Comparison of ENCODE assay signal across 11 mouse cellular contexts in the genomic region with DNA sequence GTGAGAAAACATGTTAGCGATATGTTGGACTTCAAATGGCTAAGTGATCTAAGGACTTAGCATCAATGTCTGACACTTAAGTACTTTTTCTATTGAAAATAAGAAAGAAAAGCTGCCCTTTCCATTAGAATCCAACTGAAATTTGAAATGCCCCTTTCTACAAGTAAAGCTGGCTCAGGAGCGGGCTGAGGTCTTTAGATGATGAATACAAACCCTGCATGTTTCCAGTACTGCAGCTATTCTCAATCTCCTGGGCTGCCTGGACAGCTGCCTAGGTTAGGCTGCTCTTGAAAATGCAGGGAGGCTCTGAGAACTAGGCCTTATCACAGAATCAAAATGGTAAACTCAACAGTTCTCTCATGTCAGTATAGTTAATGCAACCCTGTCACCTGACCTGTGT. TPM values are rescaled to one million over a fixed set of nuclear protein-coding genes. Genes with fewer than 3 reads are reported as not detected.
DNase-seq lines count a peak whose midpoint lies in the region; ATAC-seq and TF ChIP-seq lines count a peak whose summit lies in the region.
"Had no signal": no experiment of that assay in that cellular context is flagged by ENCODE, and none has a peak within 500 bp of the region (broad histone marks: within the 10 kb centered on the region; RNA-seq: fewer than 3 reads in every experiment).

No protein-coding gene starts in this region.

- H3K27me3 ChIP-seq in heart, embryonic 13.5 days (replicated peaks) = no peaks in the 10 kb centered on the region
- no peaks in the 10 kb centered on the region for H3K27me3 ChIP-seq in heart, adult 2 months (ENCODE audit: control insufficient read depth, insufficient read depth, low read length)
- peaks cover under 1% of the 10 kb centered on the region; the same call in 1 of the 2 replicates for H3K27me3 ChIP-seq in neural tube, embryonic 12.5 days (replicated peaks)
- no peaks in the 10 kb centered on the region for H3K27me3 ChIP-seq in liver, embryonic 13.5 days

- H3K9me3 ChIP-seq in heart, embryonic 13.5 days = no peaks in the 10 kb centered on the region
- no peaks in the 10 kb centered on the region for H3K9me3 ChIP-seq in neural tube, embryonic 12.5 days
- H3K9me3 ChIP-seq in liver, embryonic 13.5 days (replicated peaks) = no peaks in the 10 kb centered on the region
- H3K9me3 ChIP-seq: heart, embryonic 10.5 days had no signal

- DNase-seq in heart, adult 2 months = no peak
- DNase-seq in neural tube, embryonic 10.5 days (ENCODE audit: extremely low spot score, low spot score) = no peak
- DNase-seq in liver, embryonic 13.5 days = no peak
- DNase-seq in right cerebral cortex, postnatal 14 days = no peak
- no peak for DNase-seq in frontal cortex, postnatal 10 days (ENCODE audit: low spot score in 2 of 2)
- DNase-seq: adrenal gland, postnatal 10 days; lung, postnatal 36 days had no signal

- intact Hi-C loops in heart, adult 2 months (cut with DNase I) = loop anchor here (5.0 kb wide), 2 partner anchors 148 to 208 kb away; partner anchors contain the start of gene Map3k14

- H3K36me3 ChIP-seq in heart, embryonic 13.5 days = no peaks in the 10 kb centered on the region
- H3K36me3 ChIP-seq in heart, adult 2 months (ENCODE audit: control insufficient read depth, insufficient read depth, low read length) = peaks cover 2% of the 10 kb centered on the region
- no peaks in the 10 kb centered on the region for H3K36me3 ChIP-seq in neural tube, embryonic 12.5 days
- H3K36me3 ChIP-seq in liver, embryonic 13.5 days = no peaks in the 10 kb centered on the region
- H3K36me3 ChIP-seq: heart, embryonic 10.5 days had no signal

- H3K27ac ChIP-seq in heart, embryonic 13.5 days (replicated peaks) = no peak overlapping the region
- H3K27ac ChIP-seq in heart, adult 2 months = no peak overlapping the region
- H3K27ac ChIP-seq in neural tube, embryonic 12.5 days = no peak overlapping the region
- H3K27ac ChIP-seq in liver, embryonic 13.5 days = no peak overlapping the region
- H3K27ac ChIP-seq: heart, embryonic 10.5 days had no signal

- WGBS in heart, embryonic 13.5 days = 91% methylated on average over 2 of the region's 2 CpGs
- WGBS in heart, adult 2 months = 78% methylated on average over 2 of the region's 2 CpGs
- WGBS in neural tube, embryonic 12.5 days = 93% methylated on average over 2 of the region's 2 CpGs
- WGBS in liver, embryonic 13.5 days (ENCODE audit: insufficient replicate concordance) = 93% methylated on average over 2 of the region's 2 CpGs

- no peak for TF ChIP-seq EP300 in heart, adult 2 months (IDR thresholded peaks at IDR 0.05; ENCODE audit: insufficient read depth, low read depth, low read length)

- peak overlapping the region; percentile 92; the same call in 1 of the 2 replicates for H3K9ac ChIP-seq in heart, embryonic 13.5 days
- no peak overlapping the region for H3K9ac ChIP-seq in heart, adult 2 months (ENCODE audit: low read depth, low read length)
- H3K9ac ChIP-seq in neural tube, embryonic 12.5 days = no peak overlapping the region
- peak overlapping the region; percentile 90 for H3K9ac ChIP-seq in liver, embryonic 13.5 days

- no peak for TF ChIP-seq POLR2A in heart, adult 2 months (IDR thresholded peaks at IDR 0.05; ENCODE audit: insufficient read depth, low read depth, low read length)

- H3K79me2 ChIP-seq in heart, adult 2 months (replicated peaks; ENCODE audit: control insufficient read depth, insufficient read depth, low read length) = no peaks in the 10 kb centered on the region

- TF ChIP-seq CTCF in heart, adult 2 months (IDR thresholded peaks at IDR 0.05) = no peak

- ATAC-seq in heart, embryonic 13.5 days (ENCODE audit: extremely low read depth, insufficient number of reproducible peaks, low FRiP score, low TSS enrichment) = no peak
- ATAC-seq in neural tube, embryonic 12.5 days (ENCODE audit: low FRiP score, low read depth) = no peak
- ATAC-seq in liver, embryonic 13.5 days (ENCODE audit: low read depth) = no peak
- ATAC-seq in frontal cortex, adult (ENCODE audit: low TSS enrichment) = no peak

- peak overlapping the region; percentile 93 for H3K4me2 ChIP-seq in heart, embryonic 13.5 days
- peak overlapping the region; percentile 76 for H3K4me2 ChIP-seq in neural tube, embryonic 12.5 days (replicated peaks)
- peak overlapping the region; percentile 99 for H3K4me2 ChIP-seq in liver, embryonic 13.5 days

- H3K4me3 ChIP-seq in heart, embryonic 13.5 days = peak overlapping the region; percentile 73
- H3K4me3 ChIP-seq in heart, adult 2 months = no peak overlapping the region
- no peak overlapping the region for H3K4me3 ChIP-seq in neural tube, embryonic 12.5 days
- H3K4me3 ChIP-seq in liver, embryonic 13.5 days (replicated peaks) = peak overlapping the region; percentile 85

- H3K4me1 ChIP-seq in heart, embryonic 13.5 days = peaks cover 23% of the 10 kb centered on the region
- H3K4me1 ChIP-seq in heart, adult 2 months (ENCODE audit: control insufficient read depth, insufficient read depth, low read length) = peaks cover 4% of the 10 kb centered on the region
- peaks cover 12% of the 10 kb centered on the region; the same call in 1 of the 2 replicates for H3K4me1 ChIP-seq in neural tube, embryonic 12.5 days
- peaks cover 40% of the 10 kb centered on the region for H3K4me1 ChIP-seq in liver, embryonic 13.5 days (replicated peaks)

RNA-seq across cellular contexts. Expression of gene Hexim1, which starts 2.8 kb away (rescaled TPM):
- polyA plus RNA-seq in heart, embryonic 13.5 days (2015; fragmentation: Nextera tagmentation; extraction: Ambion mirVana) = 2.8 and 3.0 TPM in 2 replicates
- total RNA-seq in heart, adult 2 months (2021) = 10 to 100 TPM; 18.2 to 19.3 TPM
- polyA plus RNA-seq in heart, adult 2 months (2012; rRNA removed) = 7.8 and 9.0 TPM in 2 replicates
- 2.9 and 3.0 TPM in 2 replicates for polyA plus RNA-seq in neural tube, embryonic 12.5 days (2016; fragmentation: Nextera tagmentation; extraction: Ambion mirVana)
- 2.6 and 3.0 TPM in 2 replicates for polyA plus RNA-seq in liver, embryonic 13.5 days (2015; fragmentation: Nextera tagmentation; extraction: Ambion mirVana)

RNA-seq across cellular contexts. Expression of gene Hexim2, which starts 13.4 kb away (rescaled TPM):
- 5.7 and 6.2 TPM in 2 replicates for polyA plus RNA-seq in heart, embryonic 13.5 days (2015; fragmentation: Nextera tagmentation; extraction: Ambion mirVana)
- 1 to 10 TPM; 1.3 to 1.9 TPM for total RNA-seq in heart, adult 2 months (2021)
- 2.6 and 2.9 TPM in 2 replicates for polyA plus RNA-seq in heart, adult 2 months (2012; rRNA removed)
- 9.9 and 12.2 TPM in 2 replicates for polyA plus RNA-seq in neural tube, embryonic 12.5 days (2016; fragmentation: Nextera tagmentation; extraction: Ambion mirVana)
- 6.3 and 7.7 TPM in 2 replicates for polyA plus RNA-seq in liver, embryonic 13.5 days (2015; fragmentation: Nextera tagmentation; extraction: Ambion mirVana)

RNA-seq across cellular contexts. Expression of gene Acbd4, which starts 17.4 kb away (rescaled TPM):
- polyA plus RNA-seq in heart, embryonic 13.5 days (2015; fragmentation: Nextera tagmentation; extraction: Ambion mirVana) = 12.0 and 14.3 TPM in 2 replicates
- total RNA-seq in heart, adult 2 months (2021) = 10 to 100 TPM; 27.8 to 38.1 TPM
- polyA plus RNA-seq in heart, adult 2 months (2012; rRNA removed) = 27.5 and 27.8 TPM in 2 replicates
- polyA plus RNA-seq in neural tube, embryonic 12.5 days (2016; fragmentation: Nextera tagmentation; extraction: Ambion mirVana) = 6.6 and 10.1 TPM in 2 replicates
- 60.4 and 62.2 TPM in 2 replicates for polyA plus RNA-seq in liver, embryonic 13.5 days (2015; fragmentation: Nextera tagmentation; extraction: Ambion mirVana)

RNA-seq across cellular contexts. Expression of gene Plcd3, which starts 17.4 kb away (rescaled TPM):
- polyA plus RNA-seq in heart, embryonic 13.5 days (2015; fragmentation: Nextera tagmentation; extraction: Ambion mirVana) = 7.8 and 8.7 TPM in 2 replicates
- total RNA-seq in heart, adult 2 months (2021) = 10 to 100 TPM; 13.7 to 14.0 TPM
- polyA plus RNA-seq in heart, adult 2 months (2012; rRNA removed) = 20.6 and 22.3 TPM in 2 replicates
- 1.1 and 1.2 TPM in 2 replicates for polyA plus RNA-seq in neural tube, embryonic 12.5 days (2016; fragmentation: Nextera tagmentation; extraction: Ambion mirVana)
- polyA plus RNA-seq in liver, embryonic 13.5 days (2015; fragmentation: Nextera tagmentation; extraction: Ambion mirVana) = 0.28 and 0.50 TPM in 2 replicates

RNA-seq across cellular contexts. Expression of gene Fmnl1, which starts 52.0 kb away (rescaled TPM):
- polyA plus RNA-seq in heart, embryonic 13.5 days (2015; fragmentation: Nextera tagmentation; extraction: Ambion mirVana) = 2.0 and 2.6 TPM in 2 replicates
- total RNA-seq in heart, adult 2 months (2021) = 10 to 100 TPM; 12.1 to 14.5 TPM
- polyA plus RNA-seq in heart, adult 2 months (2012; rRNA removed) = 12.8 and 14.2 TPM in 2 replicates
- 1.7 and 2.1 TPM in 2 replicates for polyA plus RNA-seq in neural tube, embryonic 12.5 days (2016; fragmentation: Nextera tagmentation; extraction: Ambion mirVana)
- 3.0 TPM in 2 replicates for polyA plus RNA-seq in liver, embryonic 13.5 days (2015; fragmentation: Nextera tagmentation; extraction: Ambion mirVana)

Comparison
In these comparisons a context has a peak if more than half of its experiments do, and no peak if none do; other contexts are left out.
1. H3K4me3 ChIP-seq: peak in heart, embryonic 13.5 days (single experiment) and liver, embryonic 13.5 days (single experiment); none in heart, adult 2 months (single experiment) and neural tube, embryonic 12.5 days (single experiment).
2. H3K9ac ChIP-seq: peak in heart, embryonic 13.5 days (single experiment) and liver, embryonic 13.5 days (single experiment); none in heart, adult 2 months (single experiment) and neural tube, embryonic 12.5 days (single experiment).
3. Peak in every context shown above with its lines, with median percentiles within 50 percentile points of each other: H3K4me2 ChIP-seq.